Mouse (Mus musculus): ENCODE data around the gene Ano8. TPM values are rescaled to one million over a fixed set of nuclear protein-coding genes. Genes with fewer than 3 reads are reported as not detected.

The Ano8 gene
- polyA plus RNA-seq, 1 experiment from 2014 or later: 1.4 TPM

GRCm38 (mm10) chr8:71515043-71515442, 29.3 kb upstream of the Ano8 start:
- H3K4me3 ChIP-seq (replicated peaks): no peak overlapping the region
- H3K9me3 ChIP-seq: no peaks in the 10 kb centered on the region
- H3K27ac ChIP-seq: no peak overlapping the region
- H3K27me3 ChIP-seq (replicated peaks): peaks cover 10% of the 10 kb centered on the region; the same call in 1 of the 2 replicates
- H3K36me3 ChIP-seq: no peaks in the 10 kb centered on the region
- H3K4me2 ChIP-seq (replicated peaks): no peak overlapping the region
- no peak for ATAC-seq
- 71% methylated on average over 5 of the region's 5 CpGs for WGBS
- H3K4me1 ChIP-seq (replicated peaks): 0 out of 2 replicates have a peak, but pooled peaks cover 3% of the 10 kb centered on the region
- H3K9ac ChIP-seq: no peak overlapping the region

GRCm38 (mm10) chr8:71513018-71513754, 27.4 kb upstream of the Ano8 start:
- Histone ChIP-seq H3K9ac (no peak overlapping the region), H3K4me3 (replicated peaks) (no peak overlapping the region), H3K4me1 (replicated peaks) (peaks cover 3% of the 10 kb centered on the region; the same call in 1 of the 2 replicates), H3K27me3 (replicated peaks) (peaks cover 18% of the 10 kb centered on the region), H3K36me3 (no peaks in the 10 kb centered on the region), H3K9me3 (no peaks in the 10 kb centered on the region), H3K27ac (no peak overlapping the region), H3K4me2 (replicated peaks) (no peak overlapping the region)
- 74% methylated on average over 15 of the region's 15 CpGs for WGBS
- no peak for ATAC-seq

- H3K9me3 ChIP-seq: no peaks in the 10 kb centered on the region
- H3K9ac ChIP-seq: no peak within 1 kb of the TSS
- peaks cover 34% of the 10 kb centered on the region for H3K27me3 ChIP-seq (replicated peaks)
- 26% methylated on average over 14 of the region's 14 CpGs for WGBS
- H3K27ac ChIP-seq: no peak within 1 kb of the TSS; the same call in 1 of the 2 replicates
- ATAC-seq: peak; percentile 24; the same call in 1 of the 2 replicates
- no peaks in the 10 kb centered on the region for H3K36me3 ChIP-seq
- H3K4me2 ChIP-seq (replicated peaks): peak within 1 kb of the TSS; percentile 35
- peaks cover 14% of the 10 kb centered on the region for H3K4me1 ChIP-seq (replicated peaks)
- peak within 1 kb of the TSS; percentile 16; the same call in 1 of the 2 replicates for H3K4me3 ChIP-seq (replicated peaks)
Measured at GRCm38 (mm10) chr8:71511644-71512043, 25.9 kb upstream of the Ano8 start, which contains the start of gene Plvap. Gene Plvap (minus strand): TSS chr8:71511752.

GRCm38 (mm10) chr8:71509316-71509715, 23.6 kb upstream of the Ano8 start:
- WGBS: 64% methylated on average over 2 of the region's 2 CpGs
- H3K9me3 ChIP-seq: no peaks in the 10 kb centered on the region
- ATAC-seq: no peak
- H3K9ac ChIP-seq: no peak overlapping the region
- H3K4me1 ChIP-seq (replicated peaks): peaks cover 14% of the 10 kb centered on the region
- H3K27ac ChIP-seq: no peak overlapping the region
- H3K4me2 ChIP-seq (replicated peaks): peak overlapping the region; percentile 31; the same call in 1 of the 2 replicates
- H3K27me3 ChIP-seq (replicated peaks): peaks cover 43% of the 10 kb centered on the region
- H3K4me3 ChIP-seq (replicated peaks): 0 out of 2 replicates have a peak overlapping the region, but pooled peaks have one; percentile 12
- no peaks in the 10 kb centered on the region for H3K36me3 ChIP-seq

- Histone ChIP-seq H3K4me3 (replicated peaks) (peak overlapping the region; percentile 40), H3K36me3 (no peaks in the 10 kb centered on the region), H3K4me2 (replicated peaks) (peak overlapping the region; percentile 88), H3K4me1 (replicated peaks) (peaks cover 14% of the 10 kb centered on the region), H3K27ac (no peak overlapping the region), H3K9ac (peak overlapping the region; percentile 39), H3K9me3 (no peaks in the 10 kb centered on the region), H3K27me3 (replicated peaks) (peaks cover 43% of the 10 kb centered on the region)
- ATAC-seq: peak; percentile 88
- under 1% methylated on average over 61 of the region's 61 CpGs for WGBS
Measured at GRCm38 (mm10) chr8:71507589-71508104, 21.9 kb upstream of the Ano8 start.

GRCm38 (mm10) chr8:71505979-71506378, 20.2 kb upstream of the Ano8 start:
- Histone ChIP-seq H3K36me3 (no peaks in the 10 kb centered on the region), H3K9ac (no peak overlapping the region), H3K27me3 (replicated peaks) (peaks cover 36% of the 10 kb centered on the region), H3K27ac (no peak overlapping the region), H3K9me3 (no peaks in the 10 kb centered on the region), H3K4me3 (replicated peaks) (no peak overlapping the region), H3K4me1 (replicated peaks) (peaks cover 12% of the 10 kb centered on the region), H3K4me2 (replicated peaks) (no peak overlapping the region)
- WGBS: 77% methylated on average over 4 of the region's 4 CpGs
- ATAC-seq: no peak

- no peak overlapping the region for H3K27ac ChIP-seq
- no peak overlapping the region for H3K4me2 ChIP-seq (replicated peaks)
- ATAC-seq: no peak
- peaks cover 35% of the 10 kb centered on the region for H3K27me3 ChIP-seq (replicated peaks)
- H3K4me1 ChIP-seq (replicated peaks): peaks cover 12% of the 10 kb centered on the region
- 92% methylated on average over 4 of the region's 4 CpGs for WGBS
- H3K9me3 ChIP-seq: no peaks in the 10 kb centered on the region
- no peak overlapping the region for H3K9ac ChIP-seq
- H3K36me3 ChIP-seq: no peaks in the 10 kb centered on the region
- H3K4me3 ChIP-seq (replicated peaks): no peak overlapping the region
Measured at GRCm38 (mm10) chr8:71505326-71505725, 19.6 kb upstream of the Ano8 start.

- no peak for ATAC-seq
- WGBS: 86% methylated on average over 4 of the region's 4 CpGs
- Histone ChIP-seq H3K4me3 (replicated peaks) (no peak overlapping the region), H3K4me2 (replicated peaks) (no peak overlapping the region), H3K9me3 (no peaks in the 10 kb centered on the region), H3K4me1 (replicated peaks) (peaks cover 14% of the 10 kb centered on the region), H3K36me3 (no peaks in the 10 kb centered on the region), H3K9ac (no peak overlapping the region), H3K27ac (no peak overlapping the region), H3K27me3 (replicated peaks) (peaks cover 32% of the 10 kb centered on the region)
Measured at GRCm38 (mm10) chr8:71504349-71504748, 18.6 kb upstream of the Ano8 start.

GRCm38 (mm10) chr8:71498816-71499690, 13.3 kb upstream of the Ano8 start:
- Histone ChIP-seq H3K4me2 (replicated peaks) (no peak overlapping the region), H3K27ac (0 out of 2 replicates have a peak overlapping the region, but pooled peaks have one; percentile 40), H3K4me1 (replicated peaks) (peaks cover 33% of the 10 kb centered on the region), H3K36me3 (no peaks in the 10 kb centered on the region), H3K9ac (no peak overlapping the region), H3K9me3 (no peaks in the 10 kb centered on the region), H3K27me3 (replicated peaks) (no peaks in the 10 kb centered on the region), H3K4me3 (replicated peaks) (no peak overlapping the region)
- ATAC-seq: 0 out of 2 replicates have a peak, but pooled peaks have one; percentile 11
- WGBS: 23% methylated on average over 16 of the region's 16 CpGs

- Histone ChIP-seq H3K36me3 (peaks cover 4% of the 10 kb centered on the region), H3K4me3 (replicated peaks) (no peak overlapping the region), H3K9ac (no peak overlapping the region), H3K4me1 (replicated peaks) (peaks cover 33% of the 10 kb centered on the region), H3K27ac (peak overlapping the region; percentile 40), H3K9me3 (no peaks in the 10 kb centered on the region), H3K27me3 (replicated peaks) (no peaks in the 10 kb centered on the region), H3K4me2 (replicated peaks) (no peak overlapping the region)
- 0 out of 2 replicates have a peak, but pooled peaks have one; percentile 14 for ATAC-seq
- 24% methylated on average over 15 of the region's 15 CpGs for WGBS
Measured at GRCm38 (mm10) chr8:71497881-71498501, 12.2 kb upstream of the Ano8 start.

GRCm38 (mm10) chr8:71497077-71497645, 11.4 kb upstream of the Ano8 start:
- peaks cover 33% of the 10 kb centered on the region for H3K4me1 ChIP-seq (replicated peaks)
- no peaks in the 10 kb centered on the region for H3K27me3 ChIP-seq (replicated peaks)
- H3K4me2 ChIP-seq (replicated peaks): no peak overlapping the region
- H3K36me3 ChIP-seq: peaks cover 12% of the 10 kb centered on the region
- H3K27ac ChIP-seq: peak overlapping the region; percentile 49; the same call in 1 of the 2 replicates
- no peak for ATAC-seq
- H3K9ac ChIP-seq: no peak overlapping the region
- no peak overlapping the region for H3K4me3 ChIP-seq (replicated peaks)
- H3K9me3 ChIP-seq: no peaks in the 10 kb centered on the region
- WGBS: 89% methylated on average over 1 of the region's 1 CpGs

All from intestine, embryonic 15.5 days (tissue).